Mouse (Mus musculus) heart, postnatal 10 days (tissue): ENCODE measurements around the gene Spred2. TPM values are rescaled to one million over a fixed set of nuclear protein-coding genes. Genes with fewer than 3 reads are reported as not detected.

Experiments
- total RNA-seq, 2 experiments: library from RNA; stranded (reverse); gene quantifications; 2 replicates each; pipeline ENCODE4 v1.2.3; 2021

Spred2 gene
- total RNA-seq, 2 experiments from 2014 or later = 28.4 to 33.4 TPM

Other genes with a start within 250 kb of the Spred2 start
- 100 to 1,000 TPM in 1 of 2 experiments, 10 to 100 TPM in 1; 95.8 to 107 TPM for gene Actr2, start 188.5 kb downstream of the Spred2 start, total RNA-seq